Mouse (Mus musculus) embryonic facial prominence, embryonic 12.5 days (tissue): ENCODE data around the gene Ltbp1. TPM values are rescaled to one million over a fixed set of nuclear protein-coding genes. Genes with fewer than 3 reads are reported as not detected.

ENCODE experiments used
- ATAC-seq: fragments of 200-750 bp; cut with Nextera tagmentation; 2 replicates; pipeline ENCODE4 v1.8.0; 2017; ENCODE audit not compliant: insufficient number of reproducible peaks, insufficient read depth, low FRiP score, low TSS enrichment
- H3K27ac ChIP-seq: fragments of 300-500 bp; sonication (generic); 2 replicates; pipeline ENCODE4 v1.5.1; 2016; ENCODE audit warnings: mild to moderate bottlenecking
- H3K27me3 ChIP-seq: fragments of 300-500 bp; sonication (generic); 2 replicates; pipeline ENCODE4 v1.6.1; 2016; ENCODE audit warnings: mild to moderate bottlenecking, moderate library complexity
- H3K36me3 ChIP-seq: fragments of 300-500 bp; sonication (generic); 2 replicates; pipeline ENCODE4 v1.6.1; 2016; ENCODE audit warnings: mild to moderate bottlenecking
- H3K4me1 ChIP-seq: fragments of 300-500 bp; sonication (generic); 2 replicates; pipeline ENCODE4 v1.6.1; 2016
- H3K4me2 ChIP-seq: fragments of 300-500 bp; sonication (generic); replicated peaks from 2 replicates; pipeline ENCODE4 v1.6.1; 2016; ENCODE audit warnings: mild to moderate bottlenecking, moderate library complexity
- H3K4me3 ChIP-seq: fragments of 300-500 bp; sonication (generic); 2 replicates; pipeline ENCODE4 v1.5.1; 2016; ENCODE audit warnings: mild to moderate bottlenecking
- H3K9ac ChIP-seq: fragments of 300-500 bp; sonication (generic); 2 replicates; pipeline ENCODE4 v1.6.1; 2016; ENCODE audit warnings: mild to moderate bottlenecking, moderate library complexity
- H3K9me3 ChIP-seq: fragments of 300-500 bp; sonication (generic); 2 replicates; pipeline ENCODE4 v1.6.1; 2016; ENCODE audit warnings: mild to moderate bottlenecking, moderate library complexity
- WGBS: fragments of 180-500 bp; shearing (Covaris S2); methylation state at CpG from one replicate; pipeline ENCODE4 v1.1.7; 2016; 5-methylcytosine and 5-hydroxymethylcytosine counted together
- polyA plus RNA-seq: library from polyadenylated mRNA; unstranded; fragments of >200 nt; fragmentation: Nextera tagmentation; extraction: Ambion mirVana; gene quantifications from 2 replicates; pipeline ENCODE4 v1.2.1, GENCODE M21; 2016

Ltbp1 gene
- polyA plus RNA-seq, 1 experiment from 2014 or later: 36.7 TPM

- no peaks in the 10 kb centered on the region for H3K27me3 ChIP-seq
- 81% methylated on average over 9 of the region's 9 CpGs for WGBS
- H3K4me2 ChIP-seq: no peak overlapping the region
- H3K4me3 ChIP-seq: no peak overlapping the region
- no peak for ATAC-seq
- H3K9me3 ChIP-seq: no peaks in the 10 kb centered on the region
- H3K4me1 ChIP-seq: no peaks in the 10 kb centered on the region
- no peaks in the 10 kb centered on the region; the same call in 1 of the 2 replicates for H3K36me3 ChIP-seq
- H3K9ac ChIP-seq: no peak overlapping the region
- no peak overlapping the region for H3K27ac ChIP-seq
Observed at GRCm38 (mm10) chr17:75284876-75285708, 279.7 kb downstream of the Ltbp1 start.

GRCm38 (mm10) chr17:75292986-75293385, 287.6 kb downstream of the Ltbp1 start:
- no peak for ATAC-seq
- H3K4me1 ChIP-seq: no peaks in the 10 kb centered on the region
- no peaks in the 10 kb centered on the region for H3K9me3 ChIP-seq
- no peaks in the 10 kb centered on the region for H3K27me3 ChIP-seq
- H3K4me2 ChIP-seq: no peak overlapping the region
- 75% methylated on average over 3 of the region's 3 CpGs for WGBS
- H3K27ac ChIP-seq: no peak overlapping the region
- H3K4me3 ChIP-seq: no peak overlapping the region
- no peak overlapping the region for H3K9ac ChIP-seq
- H3K36me3 ChIP-seq: peaks cover 35% of the 10 kb centered on the region

GRCm38 (mm10) chr17:75293725-75294124, 288.4 kb downstream of the Ltbp1 start:
- Histone ChIP-seq H3K9ac (no peak overlapping the region), H3K4me2 (no peak overlapping the region), H3K9me3 (no peaks in the 10 kb centered on the region), H3K36me3 (peaks cover 41% of the 10 kb centered on the region), H3K4me3 (no peak overlapping the region), H3K4me1 (no peaks in the 10 kb centered on the region), H3K27me3 (no peaks in the 10 kb centered on the region), H3K27ac (no peak overlapping the region)
- WGBS: 79% methylated on average over 3 of the region's 3 CpGs
- no peak for ATAC-seq

GRCm38 (mm10) chr17:75300908-75301307, 295.5 kb downstream of the Ltbp1 start:
- H3K9ac ChIP-seq: no peak overlapping the region
- WGBS: 82% methylated on average over 4 of the region's 4 CpGs
- H3K27ac ChIP-seq: no peak overlapping the region
- no peak overlapping the region for H3K4me3 ChIP-seq
- H3K4me1 ChIP-seq: no peaks in the 10 kb centered on the region
- peaks cover 27% of the 10 kb centered on the region for H3K36me3 ChIP-seq
- H3K4me2 ChIP-seq: no peak overlapping the region
- ATAC-seq: no peak
- H3K9me3 ChIP-seq: no peaks in the 10 kb centered on the region
- H3K27me3 ChIP-seq: no peaks in the 10 kb centered on the region

- 43% methylated on average over 1 of the region's 1 CpGs for WGBS
Observed at GRCm38 (mm10) chr17:75304807-75305420, 299.5 kb downstream of the Ltbp1 start.

GRCm38 (mm10) chr17:75305714-75306113, 300.3 kb downstream of the Ltbp1 start:
- H3K27me3 ChIP-seq: no peaks in the 10 kb centered on the region

More at GRCm38 (mm10) chr17:75304807-75305420, 299.5 kb downstream of the Ltbp1 start:
- no peak for ATAC-seq
- no peaks in the 10 kb centered on the region for H3K9me3 ChIP-seq
- H3K4me1 ChIP-seq: 0 out of 2 replicates have a peak, but pooled peaks cover 4% of the 10 kb centered on the region
- no peak overlapping the region for H3K9ac ChIP-seq
- no peak overlapping the region for H3K4me2 ChIP-seq
- H3K27ac ChIP-seq: no peak overlapping the region
- no peak overlapping the region for H3K4me3 ChIP-seq
- H3K36me3 ChIP-seq: no peaks in the 10 kb centered on the region; the same call in 1 of the 2 replicates
- H3K27me3 ChIP-seq: no peaks in the 10 kb centered on the region

GRCm38 (mm10) chr17:75307070-75308011, 302.0 kb downstream of the Ltbp1 start:
- H3K27me3 ChIP-seq: no peaks in the 10 kb centered on the region
- H3K4me3 ChIP-seq: no peak overlapping the region
- 64% methylated on average over 18 of the region's 18 CpGs for WGBS
- H3K36me3 ChIP-seq: peaks cover 4% of the 10 kb centered on the region
- H3K27ac ChIP-seq: peak overlapping the region; percentile 46; the same call in 1 of the 2 replicates
- H3K4me1 ChIP-seq: 0 out of 2 replicates have a peak, but pooled peaks cover 4% of the 10 kb centered on the region
- no peak overlapping the region for H3K9ac ChIP-seq
- no peak for ATAC-seq
- H3K4me2 ChIP-seq: no peak overlapping the region
- no peaks in the 10 kb centered on the region for H3K9me3 ChIP-seq

More at GRCm38 (mm10) chr17:75305714-75306113, 300.3 kb downstream of the Ltbp1 start:
- Histone ChIP-seq H3K4me2 (no peak overlapping the region), H3K4me1 (0 out of 2 replicates have a peak, but pooled peaks cover 4% of the 10 kb centered on the region), H3K4me3 (no peak overlapping the region), H3K9ac (no peak overlapping the region), H3K9me3 (no peaks in the 10 kb centered on the region), H3K36me3 (no peaks in the 10 kb centered on the region; the same call in 1 of the 2 replicates), H3K27ac (no peak overlapping the region)
- no peak for ATAC-seq
- WGBS: 100% methylated on average over 1 of the region's 1 CpGs

GRCm38 (mm10) chr17:75317106-75317505, 311.7 kb downstream of the Ltbp1 start:
- H3K9me3 ChIP-seq: no peaks in the 10 kb centered on the region
- no peaks in the 10 kb centered on the region for H3K4me1 ChIP-seq
- peaks cover 16% of the 10 kb centered on the region; the same call in 1 of the 2 replicates for H3K36me3 ChIP-seq
- 83% methylated on average over 4 of the region's 4 CpGs for WGBS
- H3K4me3 ChIP-seq: no peak overlapping the region
- H3K9ac ChIP-seq: no peak overlapping the region
- no peak for ATAC-seq
- no peaks in the 10 kb centered on the region for H3K27me3 ChIP-seq
- no peak overlapping the region for H3K4me2 ChIP-seq
- no peak overlapping the region for H3K27ac ChIP-seq

GRCm38 (mm10) chr17:75323229-75323628, 317.9 kb downstream of the Ltbp1 start:
- 84% methylated on average over 5 of the region's 5 CpGs for WGBS
- peak overlapping the region; percentile 37 for H3K27ac ChIP-seq
- no peak overlapping the region for H3K4me3 ChIP-seq
- no peaks in the 10 kb centered on the region for H3K27me3 ChIP-seq
- no peak overlapping the region for H3K9ac ChIP-seq
- no peak for ATAC-seq
- no peak overlapping the region for H3K4me2 ChIP-seq
- H3K36me3 ChIP-seq: 0 out of 2 replicates have a peak, but pooled peaks cover 3% of the 10 kb centered on the region
- no peaks in the 10 kb centered on the region for H3K9me3 ChIP-seq
- no peaks in the 10 kb centered on the region for H3K4me1 ChIP-seq

GRCm38 (mm10) chr17:75323766-75324165, 318.4 kb downstream of the Ltbp1 start:
- no peak for ATAC-seq
- Histone ChIP-seq H3K4me3 (no peak overlapping the region), H3K4me2 (no peak overlapping the region), H3K9ac (no peak overlapping the region), H3K27me3 (no peaks in the 10 kb centered on the region), H3K9me3 (no peaks in the 10 kb centered on the region), H3K4me1 (no peaks in the 10 kb centered on the region), H3K27ac (peak overlapping the region; percentile 37; the same call in 1 of the 2 replicates), H3K36me3 (0 out of 2 replicates have a peak, but pooled peaks cover 3% of the 10 kb centered on the region)
- 67% methylated on average over 10 of the region's 10 CpGs for WGBS

- H3K36me3 ChIP-seq: no peaks in the 10 kb centered on the region
- no peak overlapping the region for H3K9ac ChIP-seq
- no peak overlapping the region for H3K4me2 ChIP-seq
- H3K4me1 ChIP-seq: no peaks in the 10 kb centered on the region
- ATAC-seq: no peak
- H3K27me3 ChIP-seq: no peaks in the 10 kb centered on the region
- WGBS: 55% methylated on average over 10 of the region's 10 CpGs
- no peaks in the 10 kb centered on the region for H3K9me3 ChIP-seq
- 0 out of 2 replicates have a peak overlapping the region, but pooled peaks have one; percentile 41 for H3K27ac ChIP-seq
- H3K4me3 ChIP-seq: no peak overlapping the region
Observed at GRCm38 (mm10) chr17:75328102-75328639, 322.8 kb downstream of the Ltbp1 start.
